Mouse (Mus musculus) megakaryocyte progenitor cell, adult 5-6 weeks (primary cell): ENCODE results near the gene 1700029I15Rik. TPM values are rescaled to one million over a fixed set of nuclear protein-coding genes. Genes with fewer than 3 reads are reported as not detected.

Source experiments
- ATAC-seq: replicated peaks from 2 replicates; pipeline ENCODE4 v1.8.0; 2016; ENCODE audit warnings: mild to moderate bottlenecking, moderate TSS enrichment, inconsistent platforms; ENCODE audit not compliant: poor library complexity
- total RNA-seq, 2 experiments: library from RNA; stranded (forward) in 1 of 2; stranded (reverse) in 1 of 2; fragments of 157-497, 149-512 nt in 1 of 2; fragments of 200-1000 nt in 1 of 2; gene quantifications; 2 replicates each; pipeline versions ENCODE4 v1.2.3 to v1.2.4; 2015 to 2017

Gene 1700029I15Rik
- total RNA-seq (2015) = 1.6 and 2.1 TPM in 2 replicates
- 1.3 and 2.5 TPM in 2 replicates for total RNA-seq (2017)

GRCm38 (mm10) chr2:92381901-92382588 is at the start of gene 1700029I15Rik:
1700029I15Rik (plus strand) TSS chr2:92382538.
- no peak for ATAC-seq

- no peak for ATAC-seq
These were observed 39.9 kb upstream of the 1700029I15Rik start for GRCm38 (mm10) chr2:92342418-92342817.

- ATAC-seq = no peak
These were observed 35.1 kb upstream of the 1700029I15Rik start for GRCm38 (mm10) chr2:92347191-92347590.

GRCm38 (mm10) chr2:92349589-92350425 is 32.5 kb upstream of the 1700029I15Rik start:
- no peak for ATAC-seq

GRCm38 (mm10) chr2:92350686-92351085 is 31.7 kb upstream of the 1700029I15Rik start:
- no peak for ATAC-seq

GRCm38 (mm10) chr2:92353402-92353801 is 28.9 kb upstream of the 1700029I15Rik start:
- ATAC-seq = no peak

- ATAC-seq = no peak
These were observed 28.1 kb upstream of the 1700029I15Rik start for GRCm38 (mm10) chr2:92354224-92354623.

- ATAC-seq = no peak
These were observed 23.0 kb upstream of the 1700029I15Rik start for GRCm38 (mm10) chr2:92359301-92359700.

GRCm38 (mm10) chr2:92360186-92360823 is 22.0 kb upstream of the 1700029I15Rik start:
- ATAC-seq = no peak

- 0 out of 2 replicates have a peak, but pooled peaks have one; percentile 54 for ATAC-seq
These were observed 21.4 kb upstream of the 1700029I15Rik start for GRCm38 (mm10) chr2:92360893-92361292.

GRCm38 (mm10) chr2:92361795-92362194 is 20.5 kb upstream of the 1700029I15Rik start:
- ATAC-seq = no peak

- no peak for ATAC-seq
These were observed 19.6 kb upstream of the 1700029I15Rik start for GRCm38 (mm10) chr2:92362571-92363228.

- no peak for ATAC-seq
These were observed 18.3 kb upstream of the 1700029I15Rik start for GRCm38 (mm10) chr2:92364086-92364485.

- ATAC-seq = no peak
These were observed 16.8 kb upstream of the 1700029I15Rik start for GRCm38 (mm10) chr2:92365568-92365967.

GRCm38 (mm10) chr2:92367383-92368029 is 14.8 kb upstream of the 1700029I15Rik start:
- ATAC-seq = no peak

- ATAC-seq = no peak
These were observed 12.0 kb upstream of the 1700029I15Rik start for GRCm38 (mm10) chr2:92370375-92370774.

GRCm38 (mm10) chr2:92370821-92371805 is 11.2 kb upstream of the 1700029I15Rik start:
- no peak for ATAC-seq

GRCm38 (mm10) chr2:92371971-92372690 is 10.2 kb upstream of the 1700029I15Rik start:
- no peak for ATAC-seq
